Mouse (Mus musculus) intestine, embryonic 16.5 days (tissue): ENCODE data around the gene Vsx1. TPM values are rescaled to one million over a fixed set of nuclear protein-coding genes. Genes with fewer than 3 reads are reported as not detected.

ENCODE experiments used
- ATAC-seq: fragments of 200-750 bp; cut with Nextera tagmentation; 2 replicates; pipeline ENCODE4 v1.8.0; 2017; ENCODE audit warnings: moderate TSS enrichment, moderate library complexity
- H3K27ac ChIP-seq: fragments of 300-500 bp; sonication (generic); 2 replicates; pipeline ENCODE4 v1.5.1; 2014; ENCODE audit warnings: mild to moderate bottlenecking, low read length
- H3K27me3 ChIP-seq: fragments of 300-500 bp; sonication (generic); replicated peaks from 2 replicates; pipeline ENCODE4 v1.6.1; 2014; ENCODE audit warnings: low read length, control low read depth, mixed read lengths; ENCODE audit not compliant: control insufficient read depth, insufficient read depth
- H3K36me3 ChIP-seq: fragments of 300-500 bp; sonication (generic); 2 replicates; pipeline ENCODE4 v1.6.1; 2014; ENCODE audit warnings: low read length, control low read depth; ENCODE audit not compliant: control insufficient read depth, insufficient read depth
- H3K4me1 ChIP-seq: fragments of 300-500 bp; sonication (generic); 2 replicates; pipeline ENCODE4 v1.6.1; 2014; ENCODE audit warnings: low read length, control low read depth, mixed read lengths; ENCODE audit not compliant: control insufficient read depth, insufficient read depth
- H3K4me2 ChIP-seq: fragments of 300-500 bp; sonication (generic); 2 replicates; pipeline ENCODE4 v1.6.1; 2014; ENCODE audit warnings: low read depth, low read length, control low read depth
- H3K4me3 ChIP-seq: fragments of 300-500 bp; sonication (generic); 2 replicates; pipeline ENCODE4 v1.5.1; 2014; ENCODE audit warnings: mild to moderate bottlenecking, low read length
- H3K9ac ChIP-seq: fragments of 300-500 bp; sonication (generic); 2 replicates; pipeline ENCODE4 v1.6.1; 2014; ENCODE audit warnings: low read depth, low read length
- H3K9me3 ChIP-seq: fragments of 300-500 bp; sonication (generic); 2 replicates; pipeline ENCODE4 v1.6.1; 2016; ENCODE audit warnings: low read length, control low read depth; ENCODE audit not compliant: control insufficient read depth
- WGBS: fragments of 180-500 bp; shearing (Covaris S2); extraction: QIAGEN DNeasy Blood & Tissue Kit; methylation state at CpG from one replicate; pipeline ENCODE4 v1.1.7; 2014; 5-methylcytosine and 5-hydroxymethylcytosine counted together
- polyA plus RNA-seq: library from polyadenylated mRNA; unstranded; fragments of >200 nt; fragmentation: Nextera tagmentation; extraction: Ambion mirVana; gene quantifications from 2 replicates; pipeline ENCODE4 v1.2.1, GENCODE M21; 2015

Vsx1 gene
- polyA plus RNA-seq, 1 experiment from 2014 or later, result not detected

- H3K9me3 ChIP-seq, result no peaks in the 10 kb centered on the region
- no peaks in the 10 kb centered on the region for H3K36me3 ChIP-seq
- H3K9ac ChIP-seq, result no peak overlapping the region
- peaks cover 17% of the 10 kb centered on the region for H3K4me1 ChIP-seq
- H3K4me2 ChIP-seq, result no peak overlapping the region
- no peak overlapping the region for H3K4me3 ChIP-seq
- no peak overlapping the region for H3K27ac ChIP-seq
- 68% methylated on average over 2 of the region's 2 CpGs for WGBS
- H3K27me3 ChIP-seq, result no peaks in the 10 kb centered on the region
- no peak; the same call in 1 of the 2 replicates for ATAC-seq
Measured at GRCm38 (mm10) chr2:150669454-150670045, 19.6 kb downstream of the Vsx1 start.

- WGBS, result 70% methylated on average over 5 of the region's 5 CpGs
- ATAC-seq, result no peak
- H3K4me2 ChIP-seq, result peak overlapping the region; percentile 91; the same call in 1 of the 2 replicates
- H3K27me3 ChIP-seq, result no peaks in the 10 kb centered on the region
- no peaks in the 10 kb centered on the region for H3K9me3 ChIP-seq
- peaks cover 17% of the 10 kb centered on the region for H3K4me1 ChIP-seq
- H3K9ac ChIP-seq, result no peak overlapping the region
- no peaks in the 10 kb centered on the region for H3K36me3 ChIP-seq
- H3K27ac ChIP-seq, result no peak overlapping the region
- H3K4me3 ChIP-seq, result no peak overlapping the region
Measured at GRCm38 (mm10) chr2:150668956-150669355, 20.2 kb downstream of the Vsx1 start.

- Histone ChIP-seq H3K27me3 (no peaks in the 10 kb centered on the region), H3K4me2 (peak within 1 kb of the TSS; percentile 91), H3K4me3 (peak within 1 kb of the TSS; percentile 72), H3K9me3 (no peaks in the 10 kb centered on the region), H3K36me3 (no peaks in the 10 kb centered on the region), H3K27ac (peak within 1 kb of the TSS; percentile 84), H3K4me1 (peaks cover 17% of the 10 kb centered on the region), H3K9ac (peak within 1 kb of the TSS; percentile 78)
- 2% methylated on average over 57 of the region's 61 CpGs for WGBS
- ATAC-seq, result peak; percentile 78
Measured at GRCm38 (mm10) chr2:150667820-150668766, 21.1 kb downstream of the Vsx1 start, which contains the start of gene Acss1. Gene Acss1 (minus strand): TSS chr2:150668500.

GRCm38 (mm10) chr2:150667065-150667819 is 21.9 kb downstream of the Vsx1 start:
- H3K27ac ChIP-seq, result peak overlapping the region; percentile 84
- H3K4me1 ChIP-seq, result peaks cover 17% of the 10 kb centered on the region
- ATAC-seq, result peak; percentile 62
- WGBS, result 3% methylated on average over 17 of the region's 17 CpGs
- no peaks in the 10 kb centered on the region for H3K9me3 ChIP-seq
- H3K9ac ChIP-seq, result peak overlapping the region; percentile 78
- H3K36me3 ChIP-seq, result no peaks in the 10 kb centered on the region
- H3K27me3 ChIP-seq, result no peaks in the 10 kb centered on the region
- peak overlapping the region; percentile 91 for H3K4me2 ChIP-seq
- H3K4me3 ChIP-seq, result peak overlapping the region; percentile 72

- H3K27ac ChIP-seq, result peak overlapping the region; percentile 84
- no peaks in the 10 kb centered on the region for H3K27me3 ChIP-seq
- peak overlapping the region; percentile 91 for H3K4me2 ChIP-seq
- H3K4me3 ChIP-seq, result peak overlapping the region; percentile 72
- WGBS, result 47% methylated on average over 7 of the region's 7 CpGs
- peak overlapping the region; percentile 78 for H3K9ac ChIP-seq
- H3K9me3 ChIP-seq, result no peaks in the 10 kb centered on the region
- H3K4me1 ChIP-seq, result peaks cover 17% of the 10 kb centered on the region
- no peak for ATAC-seq
- H3K36me3 ChIP-seq, result no peaks in the 10 kb centered on the region
Measured at GRCm38 (mm10) chr2:150666723-150667064, 22.5 kb downstream of the Vsx1 start.

- no peaks in the 10 kb centered on the region for H3K9me3 ChIP-seq
- H3K4me3 ChIP-seq, result no peak overlapping the region
- peak; percentile 34 for ATAC-seq
- H3K4me2 ChIP-seq, result 0 out of 2 replicates have a peak overlapping the region, but pooled peaks have one; percentile 7
- 39% methylated on average over 10 of the region's 10 CpGs for WGBS
- no peak overlapping the region for H3K9ac ChIP-seq
- H3K36me3 ChIP-seq, result no peaks in the 10 kb centered on the region
- H3K4me1 ChIP-seq, result peaks cover 17% of the 10 kb centered on the region
- no peaks in the 10 kb centered on the region for H3K27me3 ChIP-seq
- peak overlapping the region; percentile 23 for H3K27ac ChIP-seq
Measured at GRCm38 (mm10) chr2:150665534-150666451, 23.4 kb downstream of the Vsx1 start.

GRCm38 (mm10) chr2:150665006-150665405 is 24.2 kb downstream of the Vsx1 start:
- Histone ChIP-seq H3K36me3 (no peaks in the 10 kb centered on the region), H3K27me3 (no peaks in the 10 kb centered on the region), H3K27ac (no peak overlapping the region), H3K9ac (no peak overlapping the region), H3K4me3 (no peak overlapping the region), H3K4me1 (peaks cover 17% of the 10 kb centered on the region), H3K4me2 (no peak overlapping the region), H3K9me3 (no peaks in the 10 kb centered on the region)
- 58% methylated on average over 2 of the region's 2 CpGs for WGBS
- ATAC-seq, result no peak

- Histone ChIP-seq H3K9ac (no peak overlapping the region), H3K27me3 (no peaks in the 10 kb centered on the region), H3K9me3 (no peaks in the 10 kb centered on the region), H3K4me1 (peaks cover 17% of the 10 kb centered on the region), H3K4me3 (no peak overlapping the region), H3K36me3 (no peaks in the 10 kb centered on the region), H3K4me2 (no peak overlapping the region), H3K27ac (peak overlapping the region; percentile 49; the same call in 1 of the 2 replicates)
- WGBS, result 66% methylated on average over 5 of the region's 5 CpGs
- no peak for ATAC-seq
Measured at GRCm38 (mm10) chr2:150664152-150664920, 24.8 kb downstream of the Vsx1 start.
